Mouse (Mus musculus) midbrain, embryonic 10.5 days (tissue): ENCODE data around the gene Olfr113. TPM values are rescaled to one million over a fixed set of nuclear protein-coding genes. Genes with fewer than 3 reads are reported as not detected.

Experiments used
- polyA plus RNA-seq: library from polyadenylated mRNA; unstranded; fragments of >200 nt; fragmentation: Nextera tagmentation; extraction: Ambion mirVana; gene quantifications from 2 replicates; pipeline ENCODE4 v1.2.1, GENCODE M21; 2016

Olfr113 gene
- polyA plus RNA-seq, 1 experiment from 2014 or later: not detected

Other genes with a start within 250 kb of the Olfr113 start
- not detected in 2 replicates for gene Olfr103, start 238.0 kb downstream of the Olfr113 start, polyA plus RNA-seq
- not detected in 2 replicates for gene Olfr104-ps, start 218.1 kb downstream of the Olfr113 start, polyA plus RNA-seq
- not detected in 2 replicates for gene Olfr105-ps, start 198.6 kb downstream of the Olfr113 start, polyA plus RNA-seq
- not detected in 2 replicates for gene Olfr106-ps, start 187.3 kb downstream of the Olfr113 start, polyA plus RNA-seq
- not detected in 2 replicates for gene Olfr107, start 178.4 kb downstream of the Olfr113 start, polyA plus RNA-seq
- not detected in 2 replicates for gene Olfr108, start 132.2 kb downstream of the Olfr113 start, polyA plus RNA-seq
- not detected in 2 replicates for gene Olfr109, start 118.7 kb downstream of the Olfr113 start, polyA plus RNA-seq
- not detected in 2 replicates for gene H2-M2, start 94.1 kb downstream of the Olfr113 start, polyA plus RNA-seq
- gene Olfr110, start 85.2 kb downstream of the Olfr113 start, polyA plus RNA-seq: not detected in 2 replicates
- not detected in 2 replicates for gene Olfr111, start 69.6 kb downstream of the Olfr113 start, polyA plus RNA-seq
- gene Olfr112, start 8.2 kb downstream of the Olfr113 start, polyA plus RNA-seq: not detected in 2 replicates
- gene Olfr114, start 15.1 kb upstream of the Olfr113 start, polyA plus RNA-seq: not detected in 2 replicates
- gene Olfr115, start 49.4 kb upstream of the Olfr113 start, polyA plus RNA-seq: not detected in 2 replicates
- not detected in 2 replicates for gene Olfr116, start 49.5 kb upstream of the Olfr113 start, polyA plus RNA-seq
- gene Olfr117, start 86.1 kb upstream of the Olfr113 start, polyA plus RNA-seq: not detected in 2 replicates
- gene Olfr118, start 89.3 kb upstream of the Olfr113 start, polyA plus RNA-seq: not detected in 2 replicates
- not detected in 2 replicates for gene Olfr119, start 118.9 kb upstream of the Olfr113 start, polyA plus RNA-seq
- not detected in 2 replicates for gene Olfr120, start 144.1 kb upstream of the Olfr113 start, polyA plus RNA-seq
- not detected in 2 replicates for gene Olfr121, start 171.2 kb upstream of the Olfr113 start, polyA plus RNA-seq
- gene Olfr122, start 190.9 kb upstream of the Olfr113 start, polyA plus RNA-seq: not detected in 2 replicates
- not detected in 2 replicates for gene Olfr123, start 215.9 kb upstream of the Olfr113 start, polyA plus RNA-seq
- gene Olfr124, start 222.2 kb upstream of the Olfr113 start, polyA plus RNA-seq: not detected in 2 replicates